Mouse (Mus musculus) hindbrain, embryonic 15.5 days (tissue): ENCODE data around the gene Mapk8ip1. TPM values are rescaled to one million over a fixed set of nuclear protein-coding genes. Genes with fewer than 3 reads are reported as not detected.
"Not testable (repeated sequence)": the region's sequence is repeated elsewhere in the genome, so short reads cannot be mapped to it uniquely, and the experiment has no call there.

Experiments used
- ATAC-seq: fragments of 200-750 bp; cut with Nextera tagmentation; 2 replicates; pipeline ENCODE4 v1.8.0; 2017; ENCODE audit warnings: low read depth, moderate number of reproducible peaks, moderate TSS enrichment; ENCODE audit not compliant: low FRiP score
- H3K27ac ChIP-seq: fragments of 300-500 bp; sonication (generic); replicated peaks from 2 replicates; pipeline ENCODE4 v1.5.1; 2015; ENCODE audit warnings: mild to moderate bottlenecking, inconsistent platforms
- H3K27me3 ChIP-seq: fragments of 300-500 bp; sonication (generic); 2 replicates; pipeline ENCODE4 v1.6.1; 2015; ENCODE audit warnings: control low read depth, inconsistent platforms
- H3K36me3 ChIP-seq: fragments of 300-500 bp; sonication (generic); 2 replicates; pipeline ENCODE4 v1.6.1; 2015; ENCODE audit warnings: control low read depth, inconsistent platforms
- H3K4me1 ChIP-seq: fragments of 300-500 bp; sonication (generic); replicated peaks from 2 replicates; pipeline ENCODE4 v1.6.1; 2015; ENCODE audit warnings: control low read depth, inconsistent platforms
- H3K4me2 ChIP-seq: fragments of 300-500 bp; sonication (generic); 2 replicates; pipeline ENCODE4 v1.6.1; 2015; ENCODE audit warnings: moderate library complexity, mild to moderate bottlenecking, inconsistent platforms
- H3K4me3 ChIP-seq: fragments of 300-500 bp; sonication (generic); 2 replicates; pipeline ENCODE4 v1.5.1; 2015; ENCODE audit warnings: mild to moderate bottlenecking, inconsistent platforms
- H3K9ac ChIP-seq: fragments of 300-500 bp; sonication (generic); 2 replicates; pipeline ENCODE4 v1.6.1; 2015; ENCODE audit warnings: inconsistent platforms
- H3K9me3 ChIP-seq: fragments of 300-500 bp; sonication (generic); 2 replicates; pipeline ENCODE4 v1.6.1; 2016; ENCODE audit warnings: control low read depth, inconsistent platforms
- WGBS: fragments of 180-500 bp; shearing (Covaris S2); methylation state at CpG from one replicate; pipeline ENCODE4 v1.1.7; 2015; 5-methylcytosine and 5-hydroxymethylcytosine counted together
- polyA plus RNA-seq: library from polyadenylated mRNA; unstranded; fragments of >200 nt; fragmentation: Nextera tagmentation; extraction: Ambion mirVana; gene quantifications from 2 replicates; pipeline ENCODE4 v1.2.1, GENCODE M21; 2015

Mapk8ip1 gene
- polyA plus RNA-seq, 1 experiment from 2014 or later, result 178 TPM

DNA sequence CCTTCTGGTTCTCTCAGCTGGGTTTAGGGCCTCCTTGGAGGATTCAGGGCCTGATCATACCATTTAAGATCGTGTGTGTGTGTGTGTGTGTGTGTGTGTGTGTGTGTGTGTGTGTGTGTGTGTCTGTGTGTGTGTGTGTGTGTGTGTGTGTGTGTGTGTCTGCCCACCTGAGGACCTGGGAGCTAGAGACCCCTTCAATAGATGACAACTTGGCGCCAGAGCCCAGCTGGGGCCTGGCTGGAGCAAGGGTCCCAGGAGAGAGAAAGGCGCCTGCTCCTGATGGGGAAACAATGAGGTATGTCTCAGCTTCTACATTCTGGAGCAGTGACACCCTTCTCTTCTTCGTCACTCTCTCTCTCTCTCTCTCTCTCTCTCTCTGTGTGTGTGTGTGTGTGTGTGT lies 1.2 kb downstream of the Mapk8ip1 start:
- WGBS, result 19% methylated on average over 4 of the region's 4 CpGs
- Histone ChIP-seq H3K4me2 (peak overlapping the region; percentile 80), H3K4me1 (peaks cover 46% of the 10 kb centered on the region), H3K27ac (peak overlapping the region; percentile 77; the same call in 1 of the 2 replicates), H3K4me3 (peak overlapping the region; percentile 64), H3K9ac (0 out of 2 replicates have a peak overlapping the region, but pooled peaks have one; percentile 3)
- H3K27me3 ChIP-seq, H3K9me3 ChIP-seq, ATAC-seq, H3K36me3 ChIP-seq: not testable (repeated sequence)

DNA sequence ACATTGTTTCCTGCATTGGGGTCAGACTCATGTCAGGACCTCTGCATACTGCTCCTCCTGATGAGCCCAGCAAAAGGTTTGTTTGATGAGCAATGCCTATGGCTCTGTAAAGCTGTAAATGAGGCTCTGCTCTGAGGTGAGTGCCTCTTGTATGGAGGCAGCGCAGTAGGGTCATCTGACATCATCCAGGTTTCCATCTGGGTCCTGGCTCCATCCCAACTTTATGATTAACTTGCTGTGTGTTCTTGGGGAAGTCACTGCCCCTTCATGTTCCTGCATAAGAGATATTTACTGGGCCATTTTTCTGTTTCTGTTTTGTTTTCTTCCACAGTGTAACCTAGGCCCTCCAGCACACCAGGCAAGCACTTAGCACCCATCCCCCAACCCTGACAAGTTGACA lies 3.6 kb downstream of the Mapk8ip1 start:
- WGBS, result 80% methylated on average over 1 of the region's 1 CpGs
- Histone ChIP-seq H3K27me3 (no peaks in the 10 kb centered on the region), H3K4me3 (no peak overlapping the region), H3K36me3 (no peaks in the 10 kb centered on the region), H3K9ac (no peak overlapping the region), H3K4me2 (0 out of 2 replicates have a peak overlapping the region, but pooled peaks have one; percentile 31), H3K9me3 (no peaks in the 10 kb centered on the region), H3K4me1 (peaks cover 53% of the 10 kb centered on the region), H3K27ac (no peak overlapping the region)
- ATAC-seq, result no peak

DNA sequence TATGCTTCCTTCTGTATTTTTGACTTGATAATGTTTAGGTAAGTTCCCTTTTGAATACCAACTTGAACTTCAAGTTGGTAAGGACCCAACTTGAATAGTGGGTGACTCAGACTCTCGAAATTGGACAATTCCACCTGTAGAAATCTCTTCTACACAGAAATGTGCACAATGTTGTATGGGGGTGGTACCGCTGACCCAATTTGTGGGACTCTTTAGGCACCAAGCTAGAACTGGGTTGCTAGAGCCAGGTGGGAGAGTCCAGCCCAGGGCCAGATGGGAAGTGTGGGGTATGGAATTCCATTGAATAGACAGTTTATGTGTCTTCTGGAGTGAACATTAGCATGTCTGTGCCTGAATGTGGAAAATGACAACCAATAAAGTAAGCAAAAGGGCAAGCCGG lies 5.5 kb downstream of the Mapk8ip1 start:
- H3K4me1 ChIP-seq, result peaks cover 60% of the 10 kb centered on the region
- 84% methylated on average over 3 of the region's 3 CpGs for WGBS
- no peak for ATAC-seq

DNA sequence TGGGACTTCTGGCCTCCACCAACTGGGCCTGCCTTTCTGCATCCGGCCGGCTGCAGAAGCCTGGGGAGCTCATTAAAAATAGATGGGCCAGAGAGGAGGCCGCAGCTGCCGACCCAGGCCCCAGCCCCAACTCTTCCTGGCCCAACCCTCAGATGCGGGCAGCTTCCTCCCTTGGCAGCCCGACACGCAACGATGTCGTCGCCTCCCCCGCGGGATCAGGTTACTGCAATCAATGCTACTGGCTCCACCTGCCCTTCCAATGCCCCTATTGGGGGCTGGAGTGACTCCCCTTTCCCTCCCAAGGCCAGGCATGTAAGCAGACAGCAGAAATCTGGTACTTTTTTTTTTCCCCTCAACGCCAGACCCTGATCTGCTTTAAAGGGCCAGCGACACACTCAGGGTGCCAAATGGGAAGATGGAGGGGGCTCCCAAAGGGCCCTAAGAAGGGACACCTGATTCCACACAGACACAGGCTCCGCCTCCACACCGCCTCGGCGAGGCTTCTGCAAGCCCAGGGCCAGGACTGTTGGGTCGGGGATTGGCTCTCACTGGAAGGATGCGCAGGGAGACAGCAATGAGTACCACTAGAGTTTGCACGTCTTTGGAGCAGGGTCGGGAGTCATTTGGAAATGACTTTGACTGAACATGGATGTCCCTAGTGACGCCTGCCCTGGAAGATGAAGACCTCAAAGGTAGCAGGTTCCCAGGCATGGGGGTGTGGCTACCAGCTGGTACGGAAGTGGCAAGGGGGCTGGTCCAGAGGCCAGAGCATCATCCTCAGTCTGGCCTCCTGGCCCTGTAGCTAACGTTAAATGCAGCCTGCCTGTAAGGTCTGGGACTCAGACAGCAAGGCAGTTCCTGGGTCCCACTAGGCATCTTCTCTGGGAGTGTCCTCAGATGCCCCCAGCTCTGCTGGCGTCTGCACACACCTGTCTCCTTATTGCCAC lies 8.5 kb downstream of the Mapk8ip1 start:
- WGBS, result 4% methylated on average over 26 of the region's 26 CpGs
- H3K4me2 ChIP-seq, result peak overlapping the region; percentile 57
- ATAC-seq, result no peak
- peaks cover 62% of the 10 kb centered on the region for H3K4me1 ChIP-seq
- no peaks in the 10 kb centered on the region for H3K9me3 ChIP-seq
- no peaks in the 10 kb centered on the region for H3K27me3 ChIP-seq
- H3K9ac ChIP-seq, result peak overlapping the region; percentile 43
- peaks cover under 1% of the 10 kb centered on the region; the same call in 1 of the 2 replicates for H3K36me3 ChIP-seq
- H3K4me3 ChIP-seq, result peak overlapping the region; percentile 33
- peak overlapping the region; percentile 77 for H3K27ac ChIP-seq

More for the DNA sequence above, 5.5 kb downstream of the Mapk8ip1 start:
- H3K27ac ChIP-seq, result no peak overlapping the region
- no peak overlapping the region for H3K4me3 ChIP-seq
- no peak overlapping the region for H3K9ac ChIP-seq
- no peaks in the 10 kb centered on the region for H3K27me3 ChIP-seq
- H3K4me2 ChIP-seq, result no peak overlapping the region
- no peaks in the 10 kb centered on the region for H3K9me3 ChIP-seq
- H3K36me3 ChIP-seq, result no peaks in the 10 kb centered on the region

DNA sequence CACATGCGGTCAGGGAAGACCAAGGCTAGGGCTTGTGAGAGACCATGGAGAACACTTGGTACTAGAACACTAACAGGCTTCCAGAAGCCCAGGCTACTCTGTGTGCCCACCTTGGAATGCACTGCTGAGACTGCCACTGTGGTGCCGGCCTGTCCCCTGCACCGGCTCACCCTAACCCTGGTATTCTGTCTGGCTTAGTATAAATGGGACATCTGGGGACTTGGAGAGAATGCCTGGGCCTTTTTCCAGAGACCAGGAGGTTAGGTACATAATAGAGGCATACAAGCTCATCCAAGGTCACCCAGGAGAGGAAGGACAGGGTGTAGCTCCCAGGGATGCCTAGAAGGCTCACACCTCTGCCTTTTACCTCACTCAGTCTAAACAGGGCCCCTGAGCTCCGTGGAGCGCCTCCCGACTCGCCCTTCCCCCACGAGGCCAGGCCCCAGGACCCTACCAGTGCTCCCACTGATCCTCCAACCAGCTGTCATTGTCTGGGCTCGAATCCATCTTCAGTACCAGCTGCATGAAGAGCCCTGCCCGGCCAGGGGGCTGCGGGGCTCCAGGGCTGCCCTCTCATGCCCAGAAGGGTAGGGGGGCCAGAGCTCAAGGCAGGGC lies 9.3 kb downstream of the Mapk8ip1 start:
- H3K27me3 ChIP-seq, result no peaks in the 10 kb centered on the region
- H3K4me2 ChIP-seq, result peak overlapping the region; percentile 57
- peak overlapping the region; percentile 43 for H3K9ac ChIP-seq
- 24% methylated on average over 11 of the region's 11 CpGs for WGBS
- no peak for ATAC-seq
- H3K9me3 ChIP-seq, result no peaks in the 10 kb centered on the region
- H3K36me3 ChIP-seq, result peaks cover 7% of the 10 kb centered on the region
- peak overlapping the region; percentile 77 for H3K27ac ChIP-seq
- peaks cover 62% of the 10 kb centered on the region for H3K4me1 ChIP-seq
- peak overlapping the region; percentile 33 for H3K4me3 ChIP-seq

- Histone ChIP-seq H3K4me3 (no peak overlapping the region), H3K9ac (no peak overlapping the region), H3K4me1 (peaks cover 62% of the 10 kb centered on the region), H3K4me2 (peak overlapping the region; percentile 57; the same call in 1 of the 2 replicates), H3K27ac (peak overlapping the region; percentile 77; the same call in 1 of the 2 replicates), H3K27me3 (no peaks in the 10 kb centered on the region), H3K9me3 (no peaks in the 10 kb centered on the region), H3K36me3 (peaks cover 14% of the 10 kb centered on the region)
- ATAC-seq, result no peak
- 76% methylated on average over 8 of the region's 8 CpGs for WGBS
These were observed 9.9 kb downstream of the Mapk8ip1 start for GRCm38 (mm10) chr2:92391116-92391515.

- WGBS, result 76% methylated on average over 6 of the region's 6 CpGs
- Histone ChIP-seq H3K4me3 (no peak overlapping the region), H3K4me1 (peaks cover 62% of the 10 kb centered on the region), H3K27ac (peak overlapping the region; percentile 95), H3K9me3 (no peaks in the 10 kb centered on the region), H3K4me2 (peak overlapping the region; percentile 90), H3K27me3 (no peaks in the 10 kb centered on the region), H3K9ac (0 out of 2 replicates have a peak overlapping the region, but pooled peaks have one; percentile 87), H3K36me3 (peaks cover 21% of the 10 kb centered on the region)
- no peak for ATAC-seq
These were observed 10.7 kb downstream of the Mapk8ip1 start for GRCm38 (mm10) chr2:92390206-92390930.

GRCm38 (mm10) chr2:92389645-92390044 lies 11.4 kb downstream of the Mapk8ip1 start:
- Histone ChIP-seq H3K36me3 (peaks cover 28% of the 10 kb centered on the region), H3K9me3 (no peaks in the 10 kb centered on the region), H3K27me3 (no peaks in the 10 kb centered on the region), H3K4me1 (peaks cover 62% of the 10 kb centered on the region), H3K9ac (peak overlapping the region; percentile 87), H3K4me2 (peak overlapping the region; percentile 90), H3K4me3 (peak overlapping the region; percentile 72), H3K27ac (peak overlapping the region; percentile 95)
- ATAC-seq, result no peak
- WGBS, result 2% methylated on average over 10 of the region's 10 CpGs

- WGBS, result under 1% methylated on average over 58 of the region's 62 CpGs
- Histone ChIP-seq H3K27me3 (no peaks in the 10 kb centered on the region), H3K9me3 (no peaks in the 10 kb centered on the region), H3K4me2 (peak overlapping the region; percentile 90), H3K4me3 (peak overlapping the region; percentile 72), H3K4me1 (peaks cover 62% of the 10 kb centered on the region), H3K27ac (peak overlapping the region; percentile 95), H3K9ac (peak overlapping the region; percentile 87), H3K36me3 (peaks cover 33% of the 10 kb centered on the region)
- peak; percentile 92 for ATAC-seq
These were observed 12.0 kb downstream of the Mapk8ip1 start for GRCm38 (mm10) chr2:92388891-92389641.

DNA sequence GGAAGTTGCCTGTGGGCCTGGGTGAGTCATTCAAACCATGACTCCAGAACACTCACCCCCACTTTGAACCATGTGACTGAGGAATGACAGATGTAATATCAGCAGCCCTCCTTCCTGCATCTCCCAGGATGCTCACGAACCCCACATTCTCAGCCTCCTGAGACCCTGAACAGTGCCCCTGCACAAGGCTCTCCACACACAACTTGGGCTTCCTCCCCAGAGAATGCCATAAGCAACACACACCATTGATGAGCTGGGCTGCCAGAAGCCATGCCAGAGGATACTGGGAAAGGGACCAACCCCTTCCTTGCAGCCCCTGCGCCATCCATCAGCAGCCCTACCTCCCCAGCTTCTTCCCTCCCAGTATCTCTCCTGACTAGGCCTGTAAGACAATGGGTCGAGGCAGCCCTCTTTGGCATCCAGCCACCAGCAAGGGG lies 13.0 kb downstream of the Mapk8ip1 start:
- peaks cover 42% of the 10 kb centered on the region for H3K36me3 ChIP-seq

DNA sequence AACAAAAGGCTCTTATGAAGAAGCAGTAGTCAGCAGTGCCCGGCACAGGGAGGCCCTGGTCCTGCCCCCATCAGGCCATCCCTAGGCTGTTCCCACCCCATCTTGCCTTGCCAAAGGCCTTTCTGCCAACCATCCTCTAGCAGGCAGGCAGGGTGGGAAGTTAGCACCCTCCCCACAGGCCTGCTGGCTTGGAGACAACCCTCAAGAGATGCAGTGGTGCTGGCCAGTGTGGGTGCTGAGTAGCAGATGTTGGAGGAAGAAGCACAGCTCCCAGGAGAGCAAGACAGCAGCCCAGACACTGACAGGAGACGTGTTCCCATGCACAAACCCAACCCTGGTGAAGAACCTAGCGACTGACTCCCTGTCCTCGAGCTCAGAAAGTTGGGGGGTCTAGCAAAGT lies 13.4 kb downstream of the Mapk8ip1 start:
- no peak for ATAC-seq
- no peaks in the 10 kb centered on the region for H3K27me3 ChIP-seq
- H3K4me3 ChIP-seq, result peak overlapping the region; percentile 72
- H3K36me3 ChIP-seq, result peaks cover 47% of the 10 kb centered on the region
- WGBS, result 63% methylated on average over 4 of the region's 4 CpGs
- peak overlapping the region; percentile 87 for H3K9ac ChIP-seq
- 0 out of 2 replicates have a peak overlapping the region, but pooled peaks have one; percentile 52 for H3K27ac ChIP-seq
- H3K9me3 ChIP-seq, result no peaks in the 10 kb centered on the region
- H3K4me1 ChIP-seq, result peaks cover 53% of the 10 kb centered on the region
- H3K4me2 ChIP-seq, result peak overlapping the region; percentile 90

More for the DNA sequence above, 13.0 kb downstream of the Mapk8ip1 start:
- no peak for ATAC-seq
- no peaks in the 10 kb centered on the region for H3K27me3 ChIP-seq
- peak overlapping the region; percentile 95 for H3K27ac ChIP-seq
- H3K4me2 ChIP-seq, result peak overlapping the region; percentile 90
- peak overlapping the region; percentile 87 for H3K9ac ChIP-seq
- peaks cover 58% of the 10 kb centered on the region for H3K4me1 ChIP-seq
- WGBS, result 22% methylated on average over 3 of the region's 3 CpGs
- H3K9me3 ChIP-seq, result no peaks in the 10 kb centered on the region
- H3K4me3 ChIP-seq, result peak overlapping the region; percentile 72
